Mouse (Mus musculus): Measurements from ENCODE around the gene I0C0044D17Rik. TPM values are rescaled to one million over a fixed set of nuclear protein-coding genes. Genes with fewer than 3 reads are reported as not detected.

The I0C0044D17Rik gene
- total RNA-seq, 2 experiments from 2014 or later = not detected

GRCm38 (mm10) chr4:98834782-98835181, 11.1 kb upstream of the I0C0044D17Rik start:
- DNase-seq = peak; percentile 46 to 53
- intact Hi-C loops (cut with DNase I) = no loop called here

- intact Hi-C loops (cut with DNase I) = no loop called here
- DNase-seq = no peak
These were observed 8.1 kb upstream of the I0C0044D17Rik start for GRCm38 (mm10) chr4:98831726-98832125.

GRCm38 (mm10) chr4:98826701-98827100, 3.1 kb upstream of the I0C0044D17Rik start:
- intact Hi-C loops (cut with DNase I) = no loop called here
- DNase-seq = no peak

- intact Hi-C loops (cut with DNase I) = no loop called here
These were observed 593 bp downstream of the I0C0044D17Rik start for GRCm38 (mm10) chr4:98823047-98823446.

GRCm38 (mm10) chr4:98822478-98822877, 1.2 kb downstream of the I0C0044D17Rik start:
- DNase-seq = no peak
- intact Hi-C loops (cut with DNase I) = no loop called here

More at GRCm38 (mm10) chr4:98823047-98823446, 593 bp downstream of the I0C0044D17Rik start:
- no peak for DNase-seq

DNA sequence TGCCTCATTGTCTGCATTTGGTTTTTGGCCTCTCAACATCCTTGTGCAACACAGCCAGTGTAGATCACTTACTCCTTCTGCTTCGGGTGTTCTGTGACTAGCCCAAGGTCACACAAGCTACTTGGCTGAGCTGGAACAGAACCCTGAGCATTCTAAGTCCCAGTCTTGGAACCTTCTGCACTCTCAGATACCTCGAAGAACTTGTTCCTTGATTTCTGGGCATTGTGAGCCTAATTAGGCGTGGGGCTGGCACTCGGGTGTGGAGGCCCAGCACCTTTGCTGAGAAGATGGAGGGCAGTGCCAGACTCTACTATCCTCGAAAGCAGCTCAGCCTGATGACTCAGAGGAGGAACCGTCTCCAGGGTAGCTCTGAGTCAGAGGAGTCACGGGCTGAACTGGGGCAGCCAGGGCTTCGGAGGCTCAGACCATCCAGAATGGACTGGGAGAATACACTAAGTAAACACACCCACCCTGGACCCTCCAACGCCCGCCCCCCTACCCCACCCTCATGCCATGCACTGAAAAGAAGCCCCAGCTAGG, 4.4 kb downstream of the I0C0044D17Rik start:
- intact Hi-C loops (cut with DNase I) = no loop called here
- no peak for DNase-seq

- intact Hi-C loops (cut with DNase I) = no loop called here
- peak; percentile 51 to 53 for DNase-seq
These were observed 6.3 kb downstream of the I0C0044D17Rik start, which contains the start of gene Kank4 for GRCm38 (mm10) chr4:98817184-98817911. Gene Kank4 (minus strand): TSS chr4:98817537.

DNA sequence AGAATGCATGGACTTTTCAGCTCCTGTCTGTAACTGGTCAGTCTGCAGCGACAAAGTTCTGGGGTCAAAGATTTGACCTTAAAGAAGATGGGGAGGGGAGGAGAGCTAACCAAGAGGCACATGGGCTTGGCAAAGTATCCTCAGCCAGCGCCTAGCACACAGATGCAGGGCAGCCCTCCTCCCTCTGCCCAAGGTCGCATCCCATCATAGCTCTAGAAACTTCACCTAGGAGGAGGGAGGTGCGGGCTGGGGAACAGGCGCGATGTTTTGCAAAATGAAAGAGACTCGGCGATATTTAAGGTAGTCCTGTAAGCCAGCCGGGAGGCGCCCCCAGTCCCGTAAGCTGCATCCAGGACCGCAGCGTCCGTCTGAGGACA, 6.8 kb downstream of the I0C0044D17Rik start:
- intact Hi-C loops (cut with DNase I) = no loop called here
- DNase-seq = peak in 1 of 2 experiments; percentile 15

DNA sequence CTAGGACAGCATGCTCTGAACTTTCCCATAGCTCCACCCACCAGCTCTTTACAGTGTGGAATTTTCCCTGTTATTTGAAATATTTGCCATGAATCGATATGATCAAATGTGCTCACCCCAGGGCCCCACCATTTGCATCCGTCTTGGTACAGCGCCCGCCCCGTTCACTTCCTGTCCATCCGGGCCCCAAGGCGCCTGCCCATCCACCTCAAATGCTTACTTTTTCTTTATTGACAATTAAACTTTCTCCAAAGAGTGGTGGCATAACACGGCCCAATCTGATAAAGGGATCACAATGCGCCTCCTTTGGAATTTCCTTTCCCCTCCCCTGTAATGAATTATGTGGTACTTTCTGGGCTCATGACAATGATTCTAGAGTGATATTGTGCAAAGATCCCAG, 17.3 kb downstream of the I0C0044D17Rik start:
- intact Hi-C loops (cut with DNase I) = no loop called here
- DNase-seq = no peak

- no peak for DNase-seq
- intact Hi-C loops (cut with DNase I) = no loop called here
These were observed 18.2 kb downstream of the I0C0044D17Rik start for GRCm38 (mm10) chr4:98805291-98806048.

- intact Hi-C loops (cut with DNase I) = no loop called here
- no peak for DNase-seq
These were observed 19.0 kb downstream of the I0C0044D17Rik start for GRCm38 (mm10) chr4:98804476-98805134.

GRCm38 (mm10) chr4:98801775-98802174, 21.9 kb downstream of the I0C0044D17Rik start:
- intact Hi-C loops (cut with DNase I) = no loop called here
- no peak for DNase-seq

DNA sequence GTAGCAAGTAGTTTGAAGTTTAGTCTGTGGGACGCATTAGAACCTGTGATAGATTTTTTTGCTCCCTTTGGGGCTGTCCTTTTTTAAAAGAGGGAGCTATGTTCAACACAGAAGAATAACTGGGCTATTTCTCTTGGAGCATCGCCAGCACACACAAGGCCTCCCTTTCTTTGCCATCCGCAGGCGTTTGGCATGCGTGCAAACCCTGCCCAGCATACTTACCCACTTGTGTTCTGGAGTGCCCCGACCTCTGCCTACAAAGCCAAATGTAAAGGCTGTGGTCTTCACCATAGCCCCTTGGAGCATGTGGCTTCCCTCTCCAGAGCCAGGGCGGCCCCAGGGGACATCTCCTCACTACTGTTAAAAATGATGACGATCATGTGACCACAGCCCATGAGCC, 22.8 kb downstream of the I0C0044D17Rik start:
- no peak for DNase-seq
- intact Hi-C loops (cut with DNase I) = no loop called here

DNA sequence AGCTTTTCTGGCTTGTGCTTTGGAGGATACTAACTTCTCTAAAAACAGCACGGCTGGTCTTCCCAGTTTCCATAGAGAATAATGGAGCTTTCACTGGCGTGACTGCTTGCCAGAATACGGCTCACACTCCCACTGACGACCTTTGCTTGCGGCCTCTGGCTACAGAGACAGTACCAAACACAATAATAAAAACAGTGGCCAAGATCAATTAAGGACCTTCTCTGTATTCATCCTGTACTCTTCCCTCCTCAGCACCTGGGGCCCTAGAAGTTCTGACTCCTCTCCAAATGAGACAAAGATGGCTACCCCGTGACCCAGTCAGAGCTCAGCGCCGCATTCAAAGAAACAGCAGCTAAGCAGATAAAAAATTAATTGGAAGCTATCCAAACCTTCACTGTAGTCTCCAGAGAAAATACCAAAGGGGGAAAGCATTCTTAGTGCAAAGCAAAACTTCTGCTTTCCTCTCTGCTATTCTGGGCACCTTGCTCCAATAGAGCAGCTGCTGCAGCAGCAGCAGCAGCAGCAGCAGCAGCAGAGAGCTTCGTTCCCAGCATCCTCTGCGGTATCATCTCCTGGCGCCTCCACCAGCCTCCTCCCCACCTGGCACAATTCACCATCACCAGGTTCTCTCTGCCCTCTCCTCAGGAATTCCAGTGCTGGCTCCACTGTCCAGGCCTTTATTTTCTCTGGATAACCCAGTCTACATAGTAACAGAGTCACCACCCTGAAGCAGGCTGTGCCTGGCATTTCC, 26.9 kb downstream of the I0C0044D17Rik start:
- intact Hi-C loops (cut with DNase I) = no loop called here
- DNase-seq = peak; percentile 59 to 63

- no peak for DNase-seq
These were observed 28.4 kb downstream of the I0C0044D17Rik start for GRCm38 (mm10) chr4:98795241-98795640.

GRCm38 (mm10) chr4:98793486-98793885, 30.2 kb downstream of the I0C0044D17Rik start:
- no peak for DNase-seq
- intact Hi-C loops (cut with DNase I) = no loop called here

More at GRCm38 (mm10) chr4:98795241-98795640, 28.4 kb downstream of the I0C0044D17Rik start:
- intact Hi-C loops (cut with DNase I) = no loop called here

GRCm38 (mm10) chr4:98790721-98791120, 32.9 kb downstream of the I0C0044D17Rik start:
- no peak for DNase-seq
- intact Hi-C loops (cut with DNase I) = no loop called here

DNA sequence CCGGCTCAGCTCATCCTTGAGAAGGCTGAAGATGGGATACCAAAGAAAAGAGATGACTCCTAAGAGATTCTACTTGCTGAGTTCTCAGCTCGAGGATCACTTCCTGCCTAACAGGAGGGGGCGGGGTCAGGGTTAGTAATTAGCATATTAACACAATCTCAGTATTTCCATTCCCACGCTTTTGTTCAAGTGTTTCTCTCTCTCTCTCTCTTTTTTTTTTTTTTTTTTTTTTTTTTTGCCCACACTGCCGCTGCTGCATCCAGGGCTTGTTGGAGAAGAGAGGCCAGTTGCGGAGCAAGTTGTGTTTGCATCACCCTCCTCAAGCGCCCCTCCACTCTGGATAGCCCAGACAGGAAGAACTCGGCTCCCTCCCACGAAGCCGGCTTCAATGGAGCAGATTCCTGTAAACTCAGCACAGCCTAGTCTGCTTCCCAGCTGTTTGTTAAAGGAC, 33.8 kb downstream of the I0C0044D17Rik start:
- DNase-seq = peak; percentile 19 to 43
- intact Hi-C loops (cut with DNase I) = no loop called here

DNA sequence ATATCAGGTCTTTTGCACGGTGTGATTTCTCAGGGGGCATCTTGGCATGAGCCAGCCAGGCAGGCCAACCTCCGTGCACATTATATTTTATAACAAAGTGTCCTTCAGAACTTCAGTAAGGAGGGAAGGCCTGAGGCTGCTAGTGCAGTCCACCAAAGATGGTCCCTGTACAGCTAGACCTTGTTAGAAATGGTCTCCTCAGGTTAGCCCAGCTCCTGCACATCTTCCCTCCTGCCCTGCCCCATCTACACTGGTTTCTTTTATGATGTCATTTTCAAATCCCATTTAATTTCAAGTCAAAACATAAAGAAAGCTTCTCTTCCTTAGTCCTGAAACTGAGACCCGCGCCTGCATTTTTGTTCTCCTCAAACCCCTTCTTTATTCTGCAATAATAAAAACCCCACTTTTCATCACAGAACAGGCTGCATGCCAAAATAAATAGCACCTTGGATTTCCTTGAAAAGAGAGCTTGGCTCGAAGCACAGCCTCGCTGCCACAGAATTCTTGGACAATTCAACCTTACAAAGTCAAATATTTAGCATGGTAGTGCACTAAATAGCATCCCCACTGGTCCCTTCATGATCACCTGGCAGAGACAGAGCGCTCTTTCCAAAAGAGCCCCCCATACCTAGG, 34.4 kb downstream of the I0C0044D17Rik start:
- DNase-seq = no peak
- intact Hi-C loops (cut with DNase I) = no loop called here

GRCm38 (mm10) chr4:98786281-98786680, 37.4 kb downstream of the I0C0044D17Rik start:
- intact Hi-C loops (cut with DNase I) = no loop called here
- no peak for DNase-seq
